Mouse (Mus musculus): Measurements from ENCODE around the gene Ppia. TPM values are rescaled to one million over a fixed set of nuclear protein-coding genes. Genes with fewer than 3 reads are reported as not detected.

Ppia gene
- polyA plus RNA-seq, 1 experiment, result 709 TPM

GRCm38 (mm10) chr11:6380916-6381315 lies 34.3 kb upstream of the Ppia start:
- H3K27ac ChIP-seq (ENCODE audit: control insufficient read depth, insufficient read depth, low read depth, low read length), result no peak overlapping the region
- no peak overlapping the region for H3K4me3 ChIP-seq (ENCODE audit: control insufficient read depth, low read depth, low read length)
- no peaks in the 10 kb centered on the region for H3K36me3 ChIP-seq (ENCODE audit: control insufficient read depth, insufficient read depth, low read length)
- H3K27me3 ChIP-seq (ENCODE audit: control insufficient read depth, insufficient read depth, low read length), result no peaks in the 10 kb centered on the region
- no peaks in the 10 kb centered on the region for H3K4me1 ChIP-seq (ENCODE audit: control insufficient read depth, insufficient read depth, low read length)
- no peak for TF ChIP-seq CTCF (IDR thresholded peaks at IDR 0.05; ENCODE audit: control insufficient read depth, insufficient read depth, insufficient replicate concordance, low read depth, low read length)
- TF ChIP-seq POLR2A (IDR thresholded peaks at IDR 0.05; ENCODE audit: control insufficient read depth, low read depth, low read length), result no peak

DNA sequence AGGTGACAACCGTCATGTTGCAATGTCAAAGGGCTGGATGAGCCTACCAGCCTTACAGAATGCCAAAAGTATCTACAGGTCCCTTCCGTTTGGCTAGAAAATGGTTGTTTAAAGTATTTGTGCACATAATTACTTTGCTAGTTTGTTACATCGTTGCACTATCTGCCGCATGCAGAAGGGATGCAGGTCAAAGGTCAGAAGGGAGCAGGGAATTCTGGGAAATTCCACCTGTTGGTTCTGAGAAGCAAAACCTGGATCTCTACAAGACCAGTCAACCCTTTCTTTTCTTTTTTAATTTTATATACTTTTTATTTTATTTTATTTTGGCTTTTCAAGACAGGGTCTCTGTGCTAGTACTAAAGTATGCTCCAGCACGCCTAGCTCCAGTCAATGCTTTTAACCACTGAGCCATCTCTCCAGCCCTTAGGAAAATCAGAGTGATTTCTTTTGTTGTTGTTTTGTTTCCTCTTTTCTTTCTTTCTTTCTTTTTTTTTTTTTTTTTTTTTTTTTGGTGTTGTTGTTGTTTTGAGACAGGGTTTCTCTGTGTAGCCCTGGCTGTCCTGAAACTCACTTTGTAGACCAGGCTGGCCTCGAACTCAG lies 27.0 kb upstream of the Ppia start:
- Histone ChIP-seq H3K27me3 (ENCODE audit: control insufficient read depth, insufficient read depth, low read length) (no peaks in the 10 kb centered on the region), H3K27ac (ENCODE audit: control insufficient read depth, insufficient read depth, low read depth, low read length) (peak overlapping the region; percentile 97), H3K4me3 (ENCODE audit: control insufficient read depth, low read depth, low read length) (peak overlapping the region; percentile 99), H3K4me1 (ENCODE audit: control insufficient read depth, insufficient read depth, low read length) (peaks cover 3% of the 10 kb centered on the region; the same call in 1 of the 2 replicates), H3K36me3 (ENCODE audit: control insufficient read depth, insufficient read depth, low read length) (no peaks in the 10 kb centered on the region; the same call in 1 of the 2 replicates)
- TF ChIP-seq CTCF (IDR thresholded peaks at IDR 0.05; ENCODE audit: control insufficient read depth, insufficient read depth, insufficient replicate concordance, low read depth, low read length) (no peak), POLR2A (IDR thresholded peaks at IDR 0.05; ENCODE audit: control insufficient read depth, low read depth, low read length) (no peak)

DNA sequence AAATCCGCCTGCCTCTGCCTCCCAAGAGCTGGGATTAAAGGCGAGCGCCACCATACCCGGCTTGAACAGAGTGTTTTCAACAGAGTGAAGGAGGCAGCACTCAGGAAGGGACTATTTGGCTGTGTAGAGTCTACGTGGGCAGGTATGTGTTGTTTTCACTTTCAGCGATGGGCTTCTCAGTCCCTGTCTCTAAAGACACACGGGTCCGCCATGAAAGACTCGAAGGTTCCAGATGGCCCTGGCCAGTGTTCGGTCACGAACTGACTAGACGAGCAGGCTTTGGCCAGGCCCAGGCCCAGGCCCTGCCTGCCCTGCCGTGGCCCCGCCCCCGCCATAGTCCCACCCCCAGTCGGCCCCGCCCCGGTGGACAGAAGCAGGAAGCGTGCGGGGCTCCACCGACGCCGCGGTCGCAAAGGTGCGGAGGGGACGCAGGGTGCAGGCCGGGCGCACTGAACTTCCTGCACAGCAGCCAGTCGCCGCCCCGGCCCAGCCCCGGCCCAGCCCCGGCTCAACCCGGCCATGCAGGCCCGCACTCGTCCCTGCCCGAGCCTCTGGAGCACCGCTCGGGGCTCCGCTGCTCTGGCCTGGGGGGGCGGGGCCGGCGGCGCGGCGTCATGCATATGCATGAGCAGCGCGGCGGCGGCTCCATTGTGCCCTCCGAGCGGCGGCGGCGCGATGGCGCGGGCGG lies 26.4 kb upstream of the Ppia start, which contains the start of gene Zmiz2:
Gene Zmiz2 (plus strand): TSS at position 349 of the 688 bp plus-strand sequence.
- Histone ChIP-seq H3K27ac (ENCODE audit: control insufficient read depth, insufficient read depth, low read depth, low read length) (peak within 1 kb of the TSS; percentile 97), H3K4me3 (ENCODE audit: control insufficient read depth, low read depth, low read length) (peak within 1 kb of the TSS; percentile 99)
- TF ChIP-seq CTCF (IDR thresholded peaks at IDR 0.05; ENCODE audit: control insufficient read depth, insufficient read depth, insufficient replicate concordance, low read depth, low read length) (no peak), POLR2A (IDR thresholded peaks at IDR 0.05; ENCODE audit: control insufficient read depth, low read depth, low read length) (peak; percentile 59)

DNA sequence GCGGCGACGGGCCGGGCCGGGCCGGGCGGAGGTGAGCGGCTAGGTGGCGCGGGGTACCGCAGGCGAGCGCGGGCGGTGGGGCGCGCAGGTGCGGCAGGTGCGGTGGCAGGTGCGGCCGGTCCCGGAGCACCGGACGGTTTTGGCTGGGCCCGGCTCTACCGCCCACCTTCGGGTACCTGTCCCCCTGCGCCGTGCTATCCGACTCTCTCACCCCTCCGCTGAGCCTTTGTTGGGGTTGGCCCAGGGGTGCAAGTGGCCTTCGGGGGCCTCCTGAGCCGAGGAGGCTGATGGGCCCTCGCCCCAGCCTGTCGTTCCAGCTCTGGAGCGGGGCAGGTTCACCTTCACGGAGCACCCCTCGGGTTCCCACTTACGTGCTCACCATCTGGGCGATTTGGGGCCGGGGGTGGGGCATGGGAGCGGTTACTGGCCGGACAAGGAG lies 25.7 kb upstream of the Ppia start:
- Histone ChIP-seq H3K36me3 (ENCODE audit: control insufficient read depth, insufficient read depth, low read length) (no peaks in the 10 kb centered on the region; the same call in 1 of the 2 replicates), H3K4me1 (ENCODE audit: control insufficient read depth, insufficient read depth, low read length) (peaks cover 3% of the 10 kb centered on the region; the same call in 1 of the 2 replicates), H3K27ac (ENCODE audit: control insufficient read depth, insufficient read depth, low read depth, low read length) (peak overlapping the region; percentile 92), H3K27me3 (ENCODE audit: control insufficient read depth, insufficient read depth, low read length) (no peaks in the 10 kb centered on the region), H3K4me3 (ENCODE audit: control insufficient read depth, low read depth, low read length) (peak overlapping the region; percentile 99)
- TF ChIP-seq CTCF (IDR thresholded peaks at IDR 0.05; ENCODE audit: control insufficient read depth, insufficient read depth, insufficient replicate concordance, low read depth, low read length), result no peak
- no peak for TF ChIP-seq POLR2A (IDR thresholded peaks at IDR 0.05; ENCODE audit: control insufficient read depth, low read depth, low read length)

More for the DNA sequence above, 26.4 kb upstream of the Ppia start, which contains the start of gene Zmiz2:
- H3K27me3 ChIP-seq (ENCODE audit: control insufficient read depth, insufficient read depth, low read length), result no peaks in the 10 kb centered on the region
- no peaks in the 10 kb centered on the region; the same call in 1 of the 2 replicates for H3K36me3 ChIP-seq (ENCODE audit: control insufficient read depth, insufficient read depth, low read length)
- peaks cover 3% of the 10 kb centered on the region; the same call in 1 of the 2 replicates for H3K4me1 ChIP-seq (ENCODE audit: control insufficient read depth, insufficient read depth, low read length)

- TF ChIP-seq POLR2A (IDR thresholded peaks at IDR 0.05; ENCODE audit: control insufficient read depth, low read depth, low read length) (no peak), CTCF (IDR thresholded peaks at IDR 0.05; ENCODE audit: control insufficient read depth, insufficient read depth, insufficient replicate concordance, low read depth, low read length) (no peak)
- peak overlapping the region; percentile 99 for H3K4me3 ChIP-seq (ENCODE audit: control insufficient read depth, low read depth, low read length)
- no peak overlapping the region for H3K27ac ChIP-seq (ENCODE audit: control insufficient read depth, insufficient read depth, low read depth, low read length)
Measured at GRCm38 (mm10) chr11:6390376-6391053, 24.7 kb upstream of the Ppia start.

GRCm38 (mm10) chr11:6391516-6392276 lies 23.5 kb upstream of the Ppia start:
- no peak overlapping the region for H3K4me3 ChIP-seq (ENCODE audit: control insufficient read depth, low read depth, low read length)
- no peaks in the 10 kb centered on the region for H3K27me3 ChIP-seq (ENCODE audit: control insufficient read depth, insufficient read depth, low read length)
- no peaks in the 10 kb centered on the region; the same call in none of the 2 replicates for H3K36me3 ChIP-seq (ENCODE audit: control insufficient read depth, insufficient read depth, low read length)
- peaks cover 3% of the 10 kb centered on the region; the same call in 1 of the 2 replicates for H3K4me1 ChIP-seq (ENCODE audit: control insufficient read depth, insufficient read depth, low read length)
- H3K27ac ChIP-seq (ENCODE audit: control insufficient read depth, insufficient read depth, low read depth, low read length), result no peak overlapping the region
- TF ChIP-seq POLR2A (IDR thresholded peaks at IDR 0.05; ENCODE audit: control insufficient read depth, low read depth, low read length) (no peak), CTCF (IDR thresholded peaks at IDR 0.05; ENCODE audit: control insufficient read depth, insufficient read depth, insufficient replicate concordance, low read depth, low read length) (no peak)

More at GRCm38 (mm10) chr11:6390376-6391053, 24.7 kb upstream of the Ppia start:
- Histone ChIP-seq H3K4me1 (ENCODE audit: control insufficient read depth, insufficient read depth, low read length) (peaks cover 3% of the 10 kb centered on the region; the same call in 1 of the 2 replicates), H3K36me3 (ENCODE audit: control insufficient read depth, insufficient read depth, low read length) (no peaks in the 10 kb centered on the region; the same call in none of the 2 replicates), H3K27me3 (ENCODE audit: control insufficient read depth, insufficient read depth, low read length) (no peaks in the 10 kb centered on the region)

All from testis, adult 2 months (tissue).